Mouse (Mus musculus) layer of hippocampus, postnatal 10 days (tissue): ENCODE measurements around the gene Rnf43. TPM values are rescaled to one million over a fixed set of nuclear protein-coding genes. Genes with fewer than 3 reads are reported as not detected.

Experiments
- DNase-seq, 2 experiments: peaks; one replicate each; pipeline ENCODE4 v3.0.0; 2021; ENCODE audit warnings: low spot score in 2 of 2
- long read RNA-seq: library from polyadenylated mRNA; stranded (forward); transcript quantifications from one replicate; pipeline ENCODE4 v2.0.0, GENCODE M21; 2023
- total RNA-seq, 2 experiments: library from RNA; stranded (reverse); gene quantifications; 2 replicates each; pipeline ENCODE4 v1.2.3; 2021

Rnf43 gene
- total RNA-seq: 1 to 10 TPM; 3.8 to 4.0 TPM
- long read RNA-seq, partial matches to known transcripts: 0 of 7 reads
- long read RNA-seq, other reads (novel, unspliced or antisense): 7 of 7 reads

- DNase-seq: peak; percentile 90
These were observed at the start of gene Rnf43 for GRCm38 (mm10) chr11:87662407-87662806. TSS of gene Rnf43 (plus strand) at chr11:87662722.

DNA sequence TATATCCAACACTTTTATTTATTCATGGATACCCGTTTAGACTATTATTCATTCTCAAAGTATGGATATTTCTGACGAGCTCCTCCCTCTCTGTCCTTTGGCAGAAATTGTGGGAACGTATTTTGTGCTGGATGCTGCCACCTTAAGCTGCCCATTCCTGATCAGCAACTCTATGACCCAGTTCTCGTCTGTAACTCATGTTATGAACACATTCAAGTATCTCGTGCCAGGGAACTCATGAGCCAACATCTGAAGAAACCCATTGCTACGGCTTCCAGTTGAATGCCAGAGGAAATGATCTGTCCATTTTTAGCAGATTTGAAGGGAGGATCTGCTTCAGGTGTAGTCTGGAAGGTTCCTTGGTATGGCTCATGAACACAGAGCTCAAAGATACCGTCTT lies 48.5 kb upstream of the Rnf43 start:
- no peak for DNase-seq

DNA sequence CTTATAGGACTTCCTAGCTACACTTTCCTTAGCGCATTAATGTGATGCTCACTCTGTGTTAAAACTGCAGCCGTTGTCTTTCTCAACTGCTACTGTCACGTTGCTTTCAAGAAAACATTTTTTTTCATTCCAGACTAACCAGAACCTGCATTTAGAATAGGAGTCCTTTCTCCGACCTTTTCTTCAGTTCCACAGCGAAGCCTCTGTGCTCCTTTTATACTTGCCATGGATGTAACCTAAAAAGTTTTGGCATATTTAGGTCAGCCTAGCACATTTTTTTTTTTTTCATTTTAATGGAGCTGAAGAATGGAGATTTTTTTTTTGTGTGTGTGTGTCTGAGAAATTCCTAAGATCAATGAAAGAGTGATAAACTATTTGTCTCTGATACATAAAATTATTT lies 47.0 kb upstream of the Rnf43 start:
- no peak for DNase-seq

- DNase-seq: no peak
These were observed 46.6 kb upstream of the Rnf43 start for GRCm38 (mm10) chr11:87615952-87616351.

- no peak for DNase-seq
These were observed 45.6 kb upstream of the Rnf43 start, which contains the start of gene Hsf5 for GRCm38 (mm10) chr11:87616790-87617474. TSS of gene Hsf5 (plus strand) at chr11:87617164.

DNA sequence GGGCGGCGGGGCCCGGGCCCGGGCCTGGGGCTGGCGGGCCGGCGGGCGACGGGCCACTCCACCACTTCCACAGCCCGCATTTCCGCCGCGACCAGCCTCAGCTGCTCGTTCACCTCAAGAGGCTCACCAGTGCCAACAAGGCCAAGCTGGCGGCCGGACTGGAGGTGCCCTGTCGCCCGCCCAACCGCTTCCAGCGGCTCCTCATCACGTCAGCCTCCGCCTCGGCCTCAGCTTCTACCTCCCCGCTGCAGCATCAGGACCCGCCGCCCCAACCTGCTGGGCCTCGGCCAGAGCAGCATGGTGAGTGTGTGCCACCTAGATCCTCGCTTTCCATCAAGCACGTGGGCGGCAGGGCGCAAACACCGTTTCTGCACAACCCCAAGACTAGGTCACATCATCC lies 44.9 kb upstream of the Rnf43 start:
- DNase-seq: no peak

GRCm38 (mm10) chr11:87623160-87623559 lies 39.4 kb upstream of the Rnf43 start:
- no peak for DNase-seq

GRCm38 (mm10) chr11:87629859-87630258 lies 32.7 kb upstream of the Rnf43 start:
- DNase-seq: no peak

DNA sequence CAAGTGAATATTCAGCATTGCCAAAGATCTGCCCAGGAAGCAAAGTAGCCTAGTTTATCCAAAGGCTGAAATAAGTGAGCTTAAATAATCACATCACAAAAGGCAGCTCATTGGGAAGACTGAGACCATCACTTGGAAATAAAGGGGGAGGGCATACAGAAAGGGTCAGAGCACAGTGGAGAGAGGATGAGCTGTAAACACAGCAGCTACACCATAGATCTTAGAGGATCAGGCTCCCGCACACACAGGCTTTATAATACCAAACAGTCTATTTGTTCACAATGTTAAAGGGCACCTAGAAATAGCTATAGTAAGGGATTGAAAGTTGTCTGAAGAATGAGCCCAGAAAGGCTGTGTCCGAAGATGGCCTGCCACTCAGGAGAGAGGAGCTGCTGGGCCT lies 23.7 kb upstream of the Rnf43 start:
- no peak for DNase-seq

GRCm38 (mm10) chr11:87639206-87639605 lies 23.3 kb upstream of the Rnf43 start:
- DNase-seq: peak; percentile 20 to 48

DNA sequence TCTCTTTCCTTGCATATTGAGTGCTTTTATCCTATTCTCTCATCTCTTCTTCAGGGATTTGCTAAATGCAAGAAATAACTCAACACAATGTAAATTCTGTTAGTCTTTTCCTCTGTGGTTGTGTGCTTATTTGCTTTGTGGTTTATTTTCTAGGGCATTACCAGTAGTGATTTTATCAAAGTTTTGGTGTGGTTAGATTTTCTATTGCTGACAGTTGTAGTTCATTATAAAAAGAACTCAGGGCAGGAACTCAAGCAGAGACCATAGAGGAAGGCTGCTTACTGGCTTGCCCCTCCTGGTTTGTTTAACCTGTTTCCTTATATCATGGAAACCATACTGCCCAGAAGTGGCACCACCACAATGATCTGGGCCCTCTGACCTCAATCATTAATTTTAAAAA lies 19.7 kb upstream of the Rnf43 start:
- DNase-seq: no peak

DNA sequence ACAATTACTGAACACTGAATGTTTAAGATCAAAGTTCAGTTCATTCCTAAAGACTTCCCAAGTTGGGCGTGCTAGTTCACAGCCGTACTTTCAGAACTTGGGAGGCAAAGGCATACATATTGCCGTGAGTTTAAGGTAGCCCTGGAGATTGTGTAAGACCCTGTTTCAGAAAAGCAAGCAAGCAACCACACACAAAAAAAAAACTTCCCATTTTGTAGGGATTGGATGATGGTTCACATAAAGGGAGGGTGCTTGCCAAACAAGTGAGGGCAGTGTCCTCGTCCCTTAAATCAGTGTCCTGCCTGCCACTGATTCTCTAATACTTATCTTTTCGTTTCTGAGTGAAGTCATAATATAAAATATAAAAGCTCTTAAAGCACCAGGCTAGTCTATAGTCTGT lies 7.8 kb upstream of the Rnf43 start:
- no peak for DNase-seq

- no peak for DNase-seq
These were observed 3.3 kb upstream of the Rnf43 start for GRCm38 (mm10) chr11:87659216-87659615.

GRCm38 (mm10) chr11:87662822-87663221 lies 300 bp downstream of the Rnf43 start:
- DNase-seq: no peak

GRCm38 (mm10) chr11:87663948-87664347 lies 1.4 kb downstream of the Rnf43 start:
- DNase-seq: no peak

DNA sequence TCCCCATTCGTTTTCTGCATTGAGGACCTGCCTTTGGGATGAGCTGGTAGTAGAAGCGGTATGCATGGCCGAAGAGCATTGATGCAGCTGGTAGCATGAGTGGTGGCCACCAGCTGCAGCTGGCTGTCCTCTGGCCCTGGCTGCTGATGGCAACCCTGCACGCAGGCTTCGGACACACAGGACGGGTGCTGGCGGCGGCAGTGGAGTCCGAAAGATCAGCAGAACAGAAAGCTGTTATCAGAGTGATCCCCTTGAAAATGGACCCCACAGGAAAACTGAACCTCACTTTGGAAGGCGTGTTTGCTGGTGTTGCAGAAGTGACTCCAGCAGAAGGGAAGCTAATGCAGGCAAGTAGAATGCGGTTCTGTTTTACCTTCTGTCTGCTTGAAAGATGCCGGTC lies 2.0 kb downstream of the Rnf43 start:
- DNase-seq: no peak

DNA sequence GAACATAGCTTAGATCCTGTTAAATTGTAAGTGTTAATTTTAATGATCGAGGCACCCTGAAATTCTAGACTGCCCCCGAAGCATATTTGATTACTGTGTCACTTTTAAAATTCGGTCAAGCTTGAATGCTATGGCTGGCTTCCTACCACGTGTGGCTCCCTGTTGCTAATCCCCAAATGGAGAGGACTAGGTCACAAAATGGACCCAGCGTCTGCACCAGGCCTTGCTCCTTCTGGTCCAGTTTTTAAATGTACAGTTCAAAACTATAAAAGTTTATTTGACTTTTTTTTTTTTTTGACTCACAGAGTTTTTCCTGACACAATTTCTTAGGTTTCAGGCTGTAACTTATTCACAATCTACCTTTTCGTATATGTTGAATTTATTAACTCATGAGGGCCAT lies 2.7 kb downstream of the Rnf43 start:
- no peak for DNase-seq

GRCm38 (mm10) chr11:87665658-87666057 lies 3.1 kb downstream of the Rnf43 start:
- no peak for DNase-seq

DNA sequence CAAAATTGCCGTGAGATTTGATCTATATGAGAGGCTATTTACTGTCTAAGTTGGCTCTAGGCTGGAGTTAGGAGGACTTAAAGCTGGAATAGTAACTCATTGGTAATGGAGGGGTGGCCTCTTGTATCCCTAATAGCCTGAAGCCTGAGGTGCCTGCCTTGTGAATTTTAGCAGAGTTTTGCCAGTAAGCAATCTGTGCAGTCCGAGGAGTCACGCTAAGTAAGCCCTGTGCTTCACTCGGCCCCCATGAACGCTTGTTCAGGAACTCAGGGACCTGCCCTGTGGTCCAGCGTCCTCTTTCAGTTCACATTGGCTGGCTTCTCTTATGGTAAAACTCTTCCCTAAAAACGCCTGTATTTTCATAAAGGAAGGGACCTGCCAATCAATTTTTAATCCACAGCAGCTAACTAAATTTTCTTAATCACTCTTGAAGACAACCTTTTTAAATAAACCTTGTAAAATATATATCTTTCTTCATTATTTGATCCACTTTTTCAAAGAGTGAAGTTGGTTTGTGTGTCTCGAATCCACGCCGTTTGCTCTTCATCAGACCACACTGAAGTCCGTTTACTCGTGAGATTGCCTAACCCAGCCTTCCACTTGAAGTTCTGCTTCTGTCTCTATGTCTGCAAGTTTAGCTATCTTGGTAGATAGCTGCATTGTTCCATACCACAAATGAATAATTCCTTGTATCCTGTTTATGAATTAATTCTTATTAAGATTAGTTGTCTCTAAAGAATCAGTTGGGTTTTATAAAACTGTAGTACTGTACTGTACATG lies 3.9 kb downstream of the Rnf43 start:
- no peak for DNase-seq

- DNase-seq: no peak
These were observed 4.9 kb downstream of the Rnf43 start for GRCm38 (mm10) chr11:87667107-87668090.

DNA sequence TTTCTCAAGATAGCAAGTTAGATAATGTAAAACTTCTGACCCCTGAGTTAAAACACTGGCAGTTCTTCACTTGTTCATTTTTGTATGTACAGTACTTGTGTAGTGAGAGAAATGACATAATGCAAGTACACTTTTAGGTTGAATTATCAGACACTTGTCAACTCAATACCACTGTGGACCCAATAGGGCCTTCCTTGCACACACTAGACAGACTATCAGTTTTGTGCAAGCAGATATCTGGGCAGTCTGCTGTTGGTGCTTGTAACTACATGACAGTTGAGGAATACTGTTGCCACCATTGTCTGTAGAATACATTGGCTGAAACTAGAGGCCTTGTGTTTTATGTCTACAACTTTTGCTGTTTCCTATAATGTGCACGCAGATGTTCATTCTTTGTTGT lies 10.8 kb downstream of the Rnf43 start:
- DNase-seq: no peak
